Mouse (Mus musculus): Measurements from ENCODE around the gene Cdhr4.

GRCm38 (mm10) chr9:107993013-107993412, 716 bp downstream of the Cdhr4 start:
- no peak for TF ChIP-seq POLR2A (IDR thresholded peaks at IDR 0.05; ENCODE audit: borderline replicate concordance, extremely low read depth, insufficient read depth, insufficient read length, poor library complexity, severe bottlenecking)
- TF ChIP-seq CTCF (IDR thresholded peaks at IDR 0.05; ENCODE audit: borderline replicate concordance, extremely low read depth, insufficient read depth, insufficient read length): no peak

Data from brain, embryonic 14.5 days (tissue).